Mouse (Mus musculus): ENCODE measurements around the gene Shbg. TPM values are rescaled to one million over a fixed set of nuclear protein-coding genes. Genes with fewer than 3 reads are reported as not detected.

The Shbg gene
- polyA plus RNA-seq, 1 experiment from 2014 or later: 0.72 TPM

- H3K36me3 ChIP-seq (ENCODE audit: control insufficient read depth, insufficient read depth, low read length): peaks cover 29% of the 10 kb centered on the region
- H3K4me3 ChIP-seq (ENCODE audit: low read length): no peak overlapping the region
- no peaks in the 10 kb centered on the region for H3K4me1 ChIP-seq (ENCODE audit: control insufficient read depth, insufficient read depth, low read length)
- H3K4me2 ChIP-seq (ENCODE audit: low read depth, low read length): no peak overlapping the region
- H3K9ac ChIP-seq (ENCODE audit: low read depth, low read length): no peak overlapping the region
- H3K27ac ChIP-seq (ENCODE audit: low read length): no peak overlapping the region
- H3K9me3 ChIP-seq (ENCODE audit: control insufficient read depth, low read length): no peaks in the 10 kb centered on the region
- no peaks in the 10 kb centered on the region for H3K27me3 ChIP-seq (replicated peaks; ENCODE audit: control insufficient read depth, insufficient read depth, low read length)
- WGBS: 84% methylated on average over 7 of the region's 7 CpGs
- no peak for ATAC-seq
Measured at GRCm38 (mm10) chr11:69591899-69592637, 25.6 kb downstream of the Shbg start.

DNA sequence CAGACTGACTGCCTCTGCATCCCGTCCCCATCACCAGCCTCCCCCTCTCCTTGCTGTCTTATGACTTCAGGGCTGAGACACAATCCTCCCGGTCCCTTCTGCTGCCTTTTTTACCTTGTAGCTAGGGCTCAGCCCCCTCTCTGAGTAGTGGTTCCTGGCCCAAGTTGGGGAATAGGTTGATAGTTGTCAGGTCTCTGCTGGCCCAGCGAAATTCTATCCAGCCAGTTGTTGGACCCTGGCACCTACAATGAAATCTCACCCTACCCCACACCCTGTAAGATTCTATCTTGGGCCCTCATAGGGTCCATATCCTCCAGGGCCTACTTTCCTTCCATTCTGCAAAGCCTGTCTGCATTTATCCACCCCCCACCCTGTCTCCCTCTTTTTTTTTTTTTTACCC is 26.3 kb downstream of the Shbg start:
- H3K36me3 ChIP-seq (ENCODE audit: control insufficient read depth, insufficient read depth, low read length): peaks cover 29% of the 10 kb centered on the region
- no peak overlapping the region for H3K9ac ChIP-seq (ENCODE audit: low read depth, low read length)
- H3K4me2 ChIP-seq (ENCODE audit: low read depth, low read length): no peak overlapping the region
- ATAC-seq: no peak
- no peaks in the 10 kb centered on the region for H3K4me1 ChIP-seq (ENCODE audit: control insufficient read depth, insufficient read depth, low read length)
- H3K27me3 ChIP-seq (replicated peaks; ENCODE audit: control insufficient read depth, insufficient read depth, low read length): no peaks in the 10 kb centered on the region
- no peak overlapping the region for H3K27ac ChIP-seq (ENCODE audit: low read length)
- 88% methylated on average over 3 of the region's 3 CpGs for WGBS
- H3K9me3 ChIP-seq (ENCODE audit: control insufficient read depth, low read length): no peaks in the 10 kb centered on the region
- H3K4me3 ChIP-seq (ENCODE audit: low read length): no peak overlapping the region

GRCm38 (mm10) chr11:69590622-69591021 is 27.1 kb downstream of the Shbg start:
- no peak overlapping the region for H3K9ac ChIP-seq (ENCODE audit: low read depth, low read length)
- H3K36me3 ChIP-seq (ENCODE audit: control insufficient read depth, insufficient read depth, low read length): peaks cover 29% of the 10 kb centered on the region
- no peaks in the 10 kb centered on the region for H3K27me3 ChIP-seq (replicated peaks; ENCODE audit: control insufficient read depth, insufficient read depth, low read length)
- WGBS: 90% methylated on average over 8 of the region's 8 CpGs
- no peaks in the 10 kb centered on the region for H3K4me1 ChIP-seq (ENCODE audit: control insufficient read depth, insufficient read depth, low read length)
- H3K9me3 ChIP-seq (ENCODE audit: control insufficient read depth, low read length): no peaks in the 10 kb centered on the region
- no peak overlapping the region for H3K4me3 ChIP-seq (ENCODE audit: low read length)
- ATAC-seq: no peak
- H3K4me2 ChIP-seq (ENCODE audit: low read depth, low read length): no peak overlapping the region
- H3K27ac ChIP-seq (ENCODE audit: low read length): no peak overlapping the region

DNA sequence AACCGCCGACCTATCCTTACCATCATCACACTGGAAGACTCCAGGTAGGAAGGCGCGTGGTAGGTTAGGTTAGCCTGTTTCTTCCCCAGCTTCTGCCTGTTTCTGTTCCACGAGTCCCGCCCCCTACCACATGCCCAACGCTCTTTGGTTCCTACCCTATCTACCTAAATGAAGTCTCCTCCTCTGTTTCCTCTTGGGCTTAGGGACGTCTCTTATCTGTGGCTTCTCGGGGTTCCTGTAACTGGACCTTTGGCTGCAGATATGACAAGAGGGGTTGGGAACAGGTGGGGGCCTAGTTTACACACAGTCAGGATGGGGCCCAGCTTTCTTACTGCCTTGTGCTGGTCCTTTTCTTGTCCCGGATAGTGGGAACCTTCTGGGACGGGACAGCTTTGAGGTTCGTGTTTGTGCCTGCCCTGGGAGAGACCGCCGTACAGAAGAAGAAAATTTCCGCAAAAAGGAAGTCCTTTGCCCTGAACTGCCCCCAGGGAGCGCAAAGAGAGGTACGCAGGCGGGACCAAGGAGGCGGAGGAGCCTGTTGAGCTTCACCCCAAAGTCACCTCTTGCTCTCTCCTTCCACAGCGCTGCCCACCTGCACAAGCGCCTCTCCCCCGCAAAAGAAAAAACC is 28.4 kb downstream of the Shbg start:
- Histone ChIP-seq H3K36me3 (ENCODE audit: control insufficient read depth, insufficient read depth, low read length) (peaks cover 29% of the 10 kb centered on the region), H3K4me3 (ENCODE audit: low read length) (no peak overlapping the region), H3K27ac (ENCODE audit: low read length) (no peak overlapping the region), H3K4me2 (ENCODE audit: low read depth, low read length) (no peak overlapping the region), H3K9me3 (ENCODE audit: control insufficient read depth, low read length) (no peaks in the 10 kb centered on the region), H3K9ac (ENCODE audit: low read depth, low read length) (no peak overlapping the region), H3K27me3 (replicated peaks; ENCODE audit: control insufficient read depth, insufficient read depth, low read length) (no peaks in the 10 kb centered on the region), H3K4me1 (ENCODE audit: control insufficient read depth, insufficient read depth, low read length) (peaks cover 6% of the 10 kb centered on the region; the same call in 1 of the 2 replicates)
- 92% methylated on average over 22 of the region's 22 CpGs for WGBS
- no peak for ATAC-seq

- Histone ChIP-seq H3K9me3 (ENCODE audit: control insufficient read depth, low read length) (no peaks in the 10 kb centered on the region), H3K4me1 (ENCODE audit: control insufficient read depth, insufficient read depth, low read length) (peaks cover 13% of the 10 kb centered on the region), H3K9ac (ENCODE audit: low read depth, low read length) (no peak overlapping the region), H3K27ac (ENCODE audit: low read length) (peak overlapping the region; percentile 21; the same call in 1 of the 2 replicates), H3K4me2 (ENCODE audit: low read depth, low read length) (no peak overlapping the region), H3K36me3 (ENCODE audit: control insufficient read depth, insufficient read depth, low read length) (peaks cover 29% of the 10 kb centered on the region), H3K4me3 (ENCODE audit: low read length) (no peak overlapping the region), H3K27me3 (replicated peaks; ENCODE audit: control insufficient read depth, insufficient read depth, low read length) (no peaks in the 10 kb centered on the region)
- 75% methylated on average over 7 of the region's 7 CpGs for WGBS
- peak; percentile 54 for ATAC-seq
Measured at GRCm38 (mm10) chr11:69585718-69586325, 31.9 kb downstream of the Shbg start.

- Histone ChIP-seq H3K27ac (ENCODE audit: low read length) (no peak overlapping the region), H3K9ac (ENCODE audit: low read depth, low read length) (no peak overlapping the region), H3K4me2 (ENCODE audit: low read depth, low read length) (no peak overlapping the region), H3K4me3 (ENCODE audit: low read length) (no peak overlapping the region), H3K27me3 (replicated peaks; ENCODE audit: control insufficient read depth, insufficient read depth, low read length) (no peaks in the 10 kb centered on the region), H3K4me1 (ENCODE audit: control insufficient read depth, insufficient read depth, low read length) (peaks cover 13% of the 10 kb centered on the region), H3K9me3 (ENCODE audit: control insufficient read depth, low read length) (no peaks in the 10 kb centered on the region), H3K36me3 (ENCODE audit: control insufficient read depth, insufficient read depth, low read length) (peaks cover 22% of the 10 kb centered on the region)
- no peak for ATAC-seq
- WGBS: 91% methylated on average over 13 of the region's 13 CpGs
Measured at GRCm38 (mm10) chr11:69584937-69585336, 32.8 kb downstream of the Shbg start.

DNA sequence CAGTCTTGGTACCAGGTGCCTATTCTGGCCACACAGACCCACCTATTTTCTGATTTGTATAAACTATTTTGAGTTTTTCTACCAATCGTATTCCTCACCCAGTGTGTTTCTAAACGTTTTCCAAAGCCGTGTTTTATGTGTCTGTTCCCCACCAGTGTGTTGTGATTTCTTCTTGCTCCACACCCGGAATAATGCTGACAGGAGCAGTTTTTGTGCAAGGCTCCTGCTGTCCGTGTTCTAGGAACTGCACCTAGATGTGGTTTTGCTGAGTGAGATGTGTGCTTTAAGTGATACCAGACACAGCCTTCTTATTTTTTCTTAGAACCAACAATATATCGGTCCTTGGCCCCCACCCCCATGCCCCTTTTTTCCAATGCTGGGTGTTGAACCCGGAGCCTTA is 33.7 kb downstream of the Shbg start:
- peaks cover 13% of the 10 kb centered on the region for H3K36me3 ChIP-seq (ENCODE audit: control insufficient read depth, insufficient read depth, low read length)
- H3K4me1 ChIP-seq (ENCODE audit: control insufficient read depth, insufficient read depth, low read length): peaks cover 13% of the 10 kb centered on the region
- H3K4me2 ChIP-seq (ENCODE audit: low read depth, low read length): no peak overlapping the region
- ATAC-seq: no peak
- no peak overlapping the region for H3K9ac ChIP-seq (ENCODE audit: low read depth, low read length)
- H3K27ac ChIP-seq (ENCODE audit: low read length): no peak overlapping the region
- H3K4me3 ChIP-seq (ENCODE audit: low read length): no peak overlapping the region
- H3K9me3 ChIP-seq (ENCODE audit: control insufficient read depth, low read length): no peaks in the 10 kb centered on the region
- H3K27me3 ChIP-seq (replicated peaks; ENCODE audit: control insufficient read depth, insufficient read depth, low read length): no peaks in the 10 kb centered on the region
- 83% methylated on average over 7 of the region's 7 CpGs for WGBS

GRCm38 (mm10) chr11:69582230-69582805 is 35.4 kb downstream of the Shbg start:
- Histone ChIP-seq H3K9me3 (ENCODE audit: control insufficient read depth, low read length) (no peaks in the 10 kb centered on the region), H3K27ac (ENCODE audit: low read length) (no peak overlapping the region), H3K36me3 (ENCODE audit: control insufficient read depth, insufficient read depth, low read length) (0 out of 2 replicates have a peak, but pooled peaks cover under 1% of the 10 kb centered on the region), H3K4me2 (ENCODE audit: low read depth, low read length) (peak overlapping the region; percentile 68), H3K4me3 (ENCODE audit: low read length) (peak overlapping the region; percentile 14), H3K4me1 (ENCODE audit: control insufficient read depth, insufficient read depth, low read length) (peaks cover 23% of the 10 kb centered on the region), H3K9ac (ENCODE audit: low read depth, low read length) (0 out of 2 replicates have a peak overlapping the region, but pooled peaks have one; percentile 19), H3K27me3 (replicated peaks; ENCODE audit: control insufficient read depth, insufficient read depth, low read length) (no peaks in the 10 kb centered on the region)
- ATAC-seq: no peak
- 62% methylated on average over 9 of the region's 9 CpGs for WGBS

DNA sequence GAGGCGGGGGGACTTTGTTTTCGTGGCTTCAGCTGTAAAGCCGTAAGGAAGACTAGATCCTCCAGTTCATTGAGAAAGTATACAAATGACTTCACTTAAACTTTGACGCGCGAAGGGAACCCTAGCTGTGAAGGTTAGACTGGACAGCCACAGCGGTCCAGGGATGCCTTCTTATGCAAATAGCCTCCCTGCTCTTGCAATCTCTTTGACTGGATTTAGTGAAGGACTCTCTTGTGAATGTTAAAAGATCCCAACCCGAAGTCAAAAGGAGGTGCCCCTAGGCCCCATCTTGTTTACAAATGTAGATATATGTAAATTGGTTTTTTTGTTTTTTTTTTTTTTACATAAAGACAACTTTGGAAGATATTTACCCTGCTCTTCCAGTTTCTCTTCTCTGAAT is 35.9 kb downstream of the Shbg start:
- H3K36me3 ChIP-seq (ENCODE audit: control insufficient read depth, insufficient read depth, low read length): no peaks in the 10 kb centered on the region
- H3K27me3 ChIP-seq (replicated peaks; ENCODE audit: control insufficient read depth, insufficient read depth, low read length): no peaks in the 10 kb centered on the region
- WGBS: under 1% methylated on average over 8 of the region's 8 CpGs
- H3K4me1 ChIP-seq (ENCODE audit: control insufficient read depth, insufficient read depth, low read length): peaks cover 28% of the 10 kb centered on the region
- peak overlapping the region; percentile 74 for H3K9ac ChIP-seq (ENCODE audit: low read depth, low read length)
- no peaks in the 10 kb centered on the region for H3K9me3 ChIP-seq (ENCODE audit: control insufficient read depth, low read length)
- peak overlapping the region; percentile 68 for H3K4me2 ChIP-seq (ENCODE audit: low read depth, low read length)
- no peak for ATAC-seq
- H3K4me3 ChIP-seq (ENCODE audit: low read length): peak overlapping the region; percentile 73
- peak overlapping the region; percentile 98 for H3K27ac ChIP-seq (ENCODE audit: low read length)

All from intestine, embryonic 16.5 days (tissue).